Mouse (Mus musculus) B cell, adult 62 days (primary cell): Measurements from ENCODE around the gene Capn9. TPM values are rescaled to one million over a fixed set of nuclear protein-coding genes. Genes with fewer than 3 reads are reported as not detected.

Experiments
- total RNA-seq: library from RNA; stranded (reverse); gene quantifications from 4 replicates; pipeline ENCODE4 v1.2.4, GENCODE M21; 2023

Capn9 gene
- total RNA-seq, result not detected in 4 replicates

GRCm38 (mm10) chr8:124575811-124576210, at the start of gene Capn9:
TSS of gene Capn9 (plus strand) at chr8:124576111.

GRCm38 (mm10) chr8:124569593-124569992, 6.3 kb upstream of the Capn9 start, which contains the start of gene Agt:
TSS of gene Agt (minus strand) at chr8:124569706.

GRCm38 (mm10) chr8:124663112-124663873, 87.4 kb downstream of the Capn9 start, which contains the start of gene 2310022B05Rik:
TSS of gene 2310022B05Rik (minus strand) at chr8:124663369.

Other genes with a start within 250 kb of the Capn9 start
- not detected in 4 replicates for gene Pgbd5, start 136.5 kb upstream of the Capn9 start, total RNA-seq
- 37.5 to 55.4 TPM (median 46.8 TPM) in 4 replicates for gene Cog2, start 55.3 kb upstream of the Capn9 start, total RNA-seq
- gene Agt, start 6.4 kb upstream of the Capn9 start, total RNA-seq, result not detected in 4 replicates
- 7.2 to 10.0 TPM (median 8.4 TPM) in 4 replicates for gene 2310022B05Rik, start 87.3 kb downstream of the Capn9 start, total RNA-seq
- 79.7 to 95.6 TPM (median 83.2 TPM) in 4 replicates for gene Ttc13, start 145.9 kb downstream of the Capn9 start, total RNA-seq
- gene Arv1, start 146.0 kb downstream of the Capn9 start, total RNA-seq, result 17.0 to 23.3 TPM (median 19.7 TPM) in 4 replicates
- 0.73 TPM in 1 of 4 replicates, not detected in the others for gene Fam89a, start 175.7 kb downstream of the Capn9 start, total RNA-seq
- gene Trim67, start 217.0 kb downstream of the Capn9 start, total RNA-seq, result not detected in 4 replicates